Mouse (Mus musculus) stomach, embryonic 15.5 days (tissue): ENCODE measurements around the gene Arf1. TPM values are rescaled to one million over a fixed set of nuclear protein-coding genes. Genes with fewer than 3 reads are reported as not detected.
A peak's percentile ranks its signal among the peaks of the same experiment; 100 is the strongest.
"Not testable (repeated sequence)": the region's sequence is repeated elsewhere in the genome, so short reads cannot be mapped to it uniquely, and the experiment has no call there.

Experiments used
- ATAC-seq: fragments of 200-750 bp; cut with Nextera tagmentation; 2 replicates; pipeline ENCODE4 v1.8.0; 2017; ENCODE audit warnings: low read depth, moderate number of reproducible peaks, moderate TSS enrichment; ENCODE audit not compliant: insufficient read depth, low FRiP score
- H3K27ac ChIP-seq: fragments of 300-500 bp; sonication (generic); 2 replicates; pipeline ENCODE4 v1.5.1; 2015; ENCODE audit warnings: mild to moderate bottlenecking, inconsistent platforms
- H3K27me3 ChIP-seq: fragments of 300-500 bp; sonication (generic); replicated peaks from 2 replicates; pipeline ENCODE4 v1.6.1; 2015; ENCODE audit warnings: inconsistent platforms
- H3K36me3 ChIP-seq: fragments of 300-500 bp; sonication (generic); 2 replicates; pipeline ENCODE4 v1.6.1; 2015; ENCODE audit warnings: inconsistent platforms
- H3K4me1 ChIP-seq: fragments of 300-500 bp; sonication (generic); 2 replicates; pipeline ENCODE4 v1.6.1; 2015; ENCODE audit warnings: inconsistent platforms
- H3K4me2 ChIP-seq: fragments of 300-500 bp; sonication (generic); 2 replicates; pipeline ENCODE4 v1.6.1; 2015; ENCODE audit warnings: mild to moderate bottlenecking, inconsistent platforms
- H3K4me3 ChIP-seq: fragments of 300-500 bp; sonication (generic); replicated peaks from 2 replicates; pipeline ENCODE4 v1.5.1; 2015; ENCODE audit warnings: inconsistent platforms
- H3K9ac ChIP-seq: fragments of 300-500 bp; sonication (generic); 2 replicates; pipeline ENCODE4 v1.6.1; 2015; ENCODE audit warnings: inconsistent platforms
- H3K9me3 ChIP-seq: fragments of 300-500 bp; sonication (generic); 2 replicates; pipeline ENCODE4 v1.6.1; 2016; ENCODE audit warnings: inconsistent platforms
- WGBS: fragments of 180-500 bp; shearing (Covaris S2); methylation state at CpG from one replicate; pipeline ENCODE4 v1.1.7; 2015; 5-methylcytosine and 5-hydroxymethylcytosine counted together
- polyA plus RNA-seq: library from polyadenylated mRNA; unstranded; fragments of >200 nt; fragmentation: Nextera tagmentation; extraction: Ambion mirVana; gene quantifications from 2 replicates; pipeline ENCODE4 v1.2.1, GENCODE M21; 2015

Gene Arf1
- polyA plus RNA-seq, 1 experiment from 2014 or later: 666 TPM

DNA sequence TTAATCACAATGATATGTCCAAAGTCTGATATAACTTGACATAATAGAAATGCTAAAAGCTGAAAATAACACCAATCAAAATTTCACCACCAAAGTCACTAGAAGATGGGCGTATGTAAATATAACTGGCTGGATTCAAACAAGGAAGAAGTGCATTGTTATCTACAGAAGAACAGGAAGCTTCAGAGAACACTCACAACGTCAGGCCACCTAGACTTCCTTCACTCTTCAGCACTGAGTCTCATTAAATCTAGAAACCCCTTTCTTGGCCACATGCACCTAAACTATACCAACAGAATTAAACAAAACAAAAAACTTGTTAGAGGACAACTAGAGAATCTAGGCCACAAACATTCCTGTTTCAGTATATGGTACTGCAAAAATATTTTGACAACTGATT, 3.6 kb downstream of the Arf1 start:
- H3K4me3 ChIP-seq: no peak overlapping the region
- 42% methylated on average over 2 of the region's 2 CpGs for WGBS
- H3K4me1 ChIP-seq: peaks cover 55% of the 10 kb centered on the region
- no peak overlapping the region for H3K27ac ChIP-seq
- H3K9ac ChIP-seq: no peak overlapping the region
- H3K9me3 ChIP-seq: no peaks in the 10 kb centered on the region
- peak overlapping the region; percentile 71; the same call in 1 of the 2 replicates for H3K4me2 ChIP-seq
- H3K36me3 ChIP-seq: 0 out of 2 replicates have a peak, but pooled peaks cover 5% of the 10 kb centered on the region
- ATAC-seq: no peak
- no peaks in the 10 kb centered on the region for H3K27me3 ChIP-seq

DNA sequence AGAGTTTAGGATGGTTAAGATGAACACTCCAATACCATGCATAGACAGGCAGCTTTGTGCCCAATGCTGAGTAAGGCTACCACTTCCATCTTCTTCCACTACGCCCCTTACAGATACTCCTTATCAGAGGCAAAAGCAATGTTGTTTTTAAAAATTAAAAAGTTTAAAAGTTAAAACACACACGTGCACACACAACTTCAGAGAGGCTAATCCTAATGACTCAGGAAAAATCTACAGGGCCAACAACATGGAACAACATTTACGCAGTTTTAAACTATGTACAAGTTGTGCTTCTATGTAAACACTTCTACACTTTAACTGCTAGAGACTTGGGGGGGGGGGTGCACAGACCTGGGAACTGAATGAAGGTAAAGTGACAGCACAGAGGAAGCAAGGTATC, 4.0 kb downstream of the Arf1 start:
- peaks cover 56% of the 10 kb centered on the region for H3K4me1 ChIP-seq

DNA sequence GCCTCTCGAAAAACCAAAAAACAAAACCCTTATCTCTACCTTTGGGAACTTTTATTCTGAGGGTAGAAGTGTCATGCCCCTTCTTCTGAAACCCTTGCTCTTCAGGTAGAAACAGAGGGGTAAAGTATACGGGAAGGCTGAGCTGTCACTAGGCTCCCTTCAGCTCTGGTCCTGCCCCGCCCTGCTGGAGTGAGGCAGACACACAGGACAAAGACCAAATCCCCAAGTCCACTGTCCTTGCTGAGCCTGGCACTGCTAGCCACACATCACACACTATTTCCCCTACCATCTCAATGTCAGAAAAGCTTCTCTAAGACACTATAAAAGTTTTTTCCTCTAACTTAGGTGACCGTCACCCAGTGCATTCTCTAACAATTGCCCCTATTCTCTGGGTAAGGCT, 5.8 kb downstream of the Arf1 start:
- no peak for ATAC-seq
- H3K27me3 ChIP-seq: no peaks in the 10 kb centered on the region
- no peak overlapping the region for H3K4me2 ChIP-seq
- no peak overlapping the region for H3K9ac ChIP-seq
- 0 out of 2 replicates have a peak, but pooled peaks cover 5% of the 10 kb centered on the region for H3K36me3 ChIP-seq
- H3K4me1 ChIP-seq: peaks cover 61% of the 10 kb centered on the region
- no peaks in the 10 kb centered on the region for H3K9me3 ChIP-seq
- 87% methylated on average over 4 of the region's 4 CpGs for WGBS
- H3K4me3 ChIP-seq: no peak overlapping the region
- H3K27ac ChIP-seq: no peak overlapping the region

More for the DNA sequence above, 4.0 kb downstream of the Arf1 start:
- H3K9ac ChIP-seq: no peak overlapping the region
- 0 out of 2 replicates have a peak, but pooled peaks cover 5% of the 10 kb centered on the region for H3K36me3 ChIP-seq
- H3K9me3 ChIP-seq: no peaks in the 10 kb centered on the region
- H3K4me2 ChIP-seq: 0 out of 2 replicates have a peak overlapping the region, but pooled peaks have one; percentile 71
- ATAC-seq: no peak
- H3K4me3 ChIP-seq: no peak overlapping the region
- H3K27me3 ChIP-seq: no peaks in the 10 kb centered on the region
- 76% methylated on average over 3 of the region's 3 CpGs for WGBS
- no peak overlapping the region for H3K27ac ChIP-seq

- Histone ChIP-seq H3K36me3 (0 out of 2 replicates have a peak, but pooled peaks cover 5% of the 10 kb centered on the region), H3K27me3 (no peaks in the 10 kb centered on the region), H3K4me1 (peaks cover 58% of the 10 kb centered on the region), H3K27ac (no peak overlapping the region), H3K9me3 (no peaks in the 10 kb centered on the region), H3K4me3 (no peak overlapping the region), H3K4me2 (no peak overlapping the region), H3K9ac (no peak overlapping the region)
- no peak for ATAC-seq
Observed at GRCm38 (mm10) chr11:59221604-59222003, 6.5 kb downstream of the Arf1 start.

GRCm38 (mm10) chr11:59219064-59219463, 9.0 kb downstream of the Arf1 start:
- H3K36me3 ChIP-seq: 0 out of 2 replicates have a peak, but pooled peaks cover 5% of the 10 kb centered on the region
- no peaks in the 10 kb centered on the region for H3K27me3 ChIP-seq
- no peak for ATAC-seq
- no peak overlapping the region for H3K4me3 ChIP-seq
- H3K4me2 ChIP-seq: peak overlapping the region; percentile 25
- no peak overlapping the region for H3K9ac ChIP-seq
- H3K4me1 ChIP-seq: peaks cover 43% of the 10 kb centered on the region
- H3K9me3 ChIP-seq: no peaks in the 10 kb centered on the region
- peak overlapping the region; percentile 59 for H3K27ac ChIP-seq

DNA sequence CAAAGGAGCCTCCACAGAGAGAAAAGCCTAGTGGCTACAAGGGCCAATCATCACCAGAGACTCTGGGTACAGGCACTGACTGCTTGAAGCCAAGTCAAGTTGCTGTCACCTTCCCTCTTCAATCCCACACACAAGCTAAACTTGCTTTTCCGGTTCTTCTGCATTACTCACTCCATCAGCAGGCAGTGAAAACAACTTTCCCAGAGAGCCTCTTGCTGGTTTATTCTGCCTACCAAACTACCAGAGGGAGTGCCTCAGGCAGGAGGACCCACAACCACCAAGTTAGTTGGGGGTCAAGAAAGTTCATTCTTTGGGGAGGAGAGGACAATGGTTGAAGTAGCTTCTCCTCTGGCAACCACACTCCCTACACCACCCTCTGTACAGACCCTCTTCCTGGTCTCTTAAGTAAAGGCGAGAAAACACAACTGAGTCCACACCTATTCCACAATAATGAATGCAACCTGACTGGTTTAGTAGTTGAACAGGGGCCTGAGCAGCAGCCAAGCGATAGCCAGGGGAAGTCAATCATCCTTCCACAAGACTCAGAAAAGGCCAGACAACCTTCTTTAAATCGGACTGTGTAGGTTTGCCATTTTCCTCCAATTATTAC, 9.6 kb downstream of the Arf1 start:
- Histone ChIP-seq H3K4me3 (no peak overlapping the region), H3K9me3 (no peaks in the 10 kb centered on the region), H3K36me3 (0 out of 2 replicates have a peak, but pooled peaks cover 5% of the 10 kb centered on the region), H3K27ac (peak overlapping the region; percentile 59), H3K4me2 (peak overlapping the region; percentile 25), H3K4me1 (peaks cover 38% of the 10 kb centered on the region), H3K9ac (no peak overlapping the region), H3K27me3 (no peaks in the 10 kb centered on the region)
- 71% methylated on average over 4 of the region's 4 CpGs for WGBS
- peak; percentile 77 for ATAC-seq

- Histone ChIP-seq H3K27ac (no peak overlapping the region), H3K36me3 (peaks cover 6% of the 10 kb centered on the region; the same call in 1 of the 2 replicates), H3K27me3 (no peaks in the 10 kb centered on the region), H3K4me3 (no peak overlapping the region), H3K9me3 (no peaks in the 10 kb centered on the region), H3K4me1 (peaks cover 27% of the 10 kb centered on the region), H3K4me2 (no peak overlapping the region), H3K9ac (no peak overlapping the region)
- 78% methylated on average over 3 of the region's 3 CpGs for whole genome bisulfite sequencing
- ATAC-seq: no peak
Observed at GRCm38 (mm10) chr11:59216955-59217354, 11.1 kb downstream of the Arf1 start.

DNA sequence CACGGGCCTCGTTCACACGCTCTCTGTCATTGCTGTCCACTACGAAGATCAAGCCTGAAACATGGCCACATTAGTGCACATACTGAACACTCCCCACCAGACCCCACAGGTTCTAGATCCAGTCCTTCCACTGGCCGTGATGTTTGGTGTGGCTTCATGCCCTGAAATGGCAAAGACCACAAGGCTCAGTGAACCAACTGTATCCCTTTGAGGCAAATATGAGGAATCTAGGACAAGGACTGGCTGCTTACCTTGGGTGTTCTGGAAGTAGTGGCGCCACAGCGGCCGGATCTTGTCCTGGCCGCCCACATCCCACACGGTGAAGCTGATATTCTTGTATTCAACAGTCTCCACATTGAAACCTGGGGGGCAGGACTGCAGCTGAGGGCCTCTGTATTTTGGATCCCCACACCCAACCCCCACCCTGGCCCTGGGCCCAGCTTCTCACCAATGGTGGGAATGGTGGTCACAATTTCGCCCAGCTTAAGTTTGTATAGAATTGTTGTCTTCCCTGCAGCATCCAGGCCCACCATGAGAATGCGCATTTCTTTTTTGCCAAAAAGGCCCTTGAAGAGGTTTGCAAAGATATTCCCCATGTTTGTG, 15.1 kb downstream of the Arf1 start:
- H3K4me2 ChIP-seq: no peak overlapping the region
- no peak overlapping the region for H3K27ac ChIP-seq
- peaks cover 23% of the 10 kb centered on the region for H3K36me3 ChIP-seq
- H3K9me3 ChIP-seq: no peaks in the 10 kb centered on the region
- peaks cover 21% of the 10 kb centered on the region for H3K4me1 ChIP-seq
- 91% methylated on average over 12 of the region's 12 CpGs for WGBS
- ATAC-seq: no peak
- H3K9ac ChIP-seq: no peak overlapping the region
- no peak overlapping the region for H3K4me3 ChIP-seq
- no peaks in the 10 kb centered on the region for H3K27me3 ChIP-seq

- Histone ChIP-seq H3K4me1 (peaks cover 22% of the 10 kb centered on the region), H3K36me3 (peaks cover 23% of the 10 kb centered on the region)
- not testable (repeated sequence) for H3K27ac ChIP-seq, H3K27me3 ChIP-seq, ATAC-seq, H3K4me2 ChIP-seq, H3K9ac ChIP-seq, H3K9me3 ChIP-seq, H3K4me3 ChIP-seq
- WGBS: 73% methylated on average over 12 of the region's 12 CpGs
Observed at GRCm38 (mm10) chr11:59212320-59212719, 15.8 kb downstream of the Arf1 start.

GRCm38 (mm10) chr11:59211561-59211960, 16.5 kb downstream of the Arf1 start:
- not testable (repeated sequence) for H3K4me2 ChIP-seq, H3K4me3 ChIP-seq, H3K9me3 ChIP-seq, H3K27me3 ChIP-seq, H3K9ac ChIP-seq, ATAC-seq, H3K27ac ChIP-seq
- Histone ChIP-seq H3K4me1 (peaks cover 22% of the 10 kb centered on the region), H3K36me3 (peaks cover 23% of the 10 kb centered on the region)
- WGBS: 86% methylated on average over 9 of the region's 9 CpGs

GRCm38 (mm10) chr11:59210020-59210419, 18.1 kb downstream of the Arf1 start:
- Histone ChIP-seq H3K4me1 (peaks cover 22% of the 10 kb centered on the region), H3K27me3 (no peaks in the 10 kb centered on the region), H3K4me2 (no peak overlapping the region), H3K36me3 (peaks cover 29% of the 10 kb centered on the region), H3K4me3 (no peak overlapping the region), H3K27ac (no peak overlapping the region), H3K9ac (no peak overlapping the region), H3K9me3 (no peaks in the 10 kb centered on the region)
- ATAC-seq: no peak
- 86% methylated on average over 4 of the region's 4 CpGs for WGBS

DNA sequence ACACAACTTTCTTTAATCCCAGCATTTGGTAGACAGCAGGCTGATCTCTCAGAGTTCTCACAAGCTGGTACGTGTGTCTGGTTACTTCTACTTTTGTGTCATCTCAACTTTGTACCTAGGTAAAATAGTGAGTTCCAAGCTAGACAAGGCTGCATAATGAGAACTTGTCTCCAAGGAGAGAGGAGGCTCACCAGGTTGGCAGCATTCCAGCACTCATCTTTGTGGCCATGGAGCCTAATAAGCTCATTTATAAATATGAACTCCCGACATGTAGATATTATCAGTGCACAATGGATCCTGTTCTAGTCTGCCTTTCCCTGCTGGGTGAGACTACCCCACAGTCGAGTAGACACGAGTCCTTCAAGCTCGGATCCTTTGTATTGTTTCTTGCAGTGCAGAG, 18.5 kb downstream of the Arf1 start:
- Histone ChIP-seq H3K9me3 (no peaks in the 10 kb centered on the region), H3K27ac (no peak overlapping the region; the same call in 1 of the 2 replicates), H3K36me3 (peaks cover 29% of the 10 kb centered on the region), H3K4me2 (peak overlapping the region; percentile 87), H3K9ac (no peak overlapping the region), H3K27me3 (no peaks in the 10 kb centered on the region), H3K4me3 (peak overlapping the region; percentile 96), H3K4me1 (peaks cover 22% of the 10 kb centered on the region)
- ATAC-seq: no peak
- WGBS: 60% methylated on average over 5 of the region's 5 CpGs
